Mouse (Mus musculus) midbrain, embryonic 14.5 days (tissue): Measurements from ENCODE around the gene Fbxo36. TPM values are rescaled to one million over a fixed set of nuclear protein-coding genes. Genes with fewer than 3 reads are reported as not detected.

Experiments
- ATAC-seq: fragments of 200-750 bp; cut with Nextera tagmentation; 2 replicates; pipeline ENCODE4 v1.8.0; 2017; ENCODE audit warnings: moderate number of reproducible peaks, moderate library complexity; ENCODE audit not compliant: low FRiP score, low TSS enrichment
- DNase-seq: peaks from one replicate; pipeline ENCODE4 v3.0.0-alpha.2; 2015
- H3K27ac ChIP-seq: fragments of 300-500 bp; sonication (generic); replicated peaks from 2 replicates; pipeline ENCODE4 v1.5.1; 2014; ENCODE audit warnings: mild to moderate bottlenecking, low read depth, low read length, moderate library complexity
- H3K27me3 ChIP-seq: fragments of 300-500 bp; sonication (generic); 2 replicates; pipeline ENCODE4 v1.6.1; 2014; ENCODE audit warnings: low read length, control low read depth, mixed read lengths; ENCODE audit not compliant: control insufficient read depth, insufficient read depth
- H3K36me3 ChIP-seq: fragments of 300-500 bp; sonication (generic); 2 replicates; pipeline ENCODE4 v1.6.1; 2014; ENCODE audit warnings: low read length, control low read depth; ENCODE audit not compliant: control insufficient read depth, insufficient read depth
- H3K4me1 ChIP-seq: fragments of 300-500 bp; sonication (generic); 2 replicates; pipeline ENCODE4 v1.6.1; 2014; ENCODE audit warnings: mild to moderate bottlenecking, antibody characterized with exemption, low read length, control low read depth; ENCODE audit not compliant: control insufficient read depth, insufficient read depth
- H3K4me2 ChIP-seq: fragments of 300-500 bp; sonication (generic); 2 replicates; pipeline ENCODE4 v1.6.1; 2014; ENCODE audit warnings: mild to moderate bottlenecking, low read length, moderate library complexity
- H3K4me3 ChIP-seq: fragments of 300-500 bp; sonication (generic); replicated peaks from 2 replicates; pipeline ENCODE4 v1.5.1; 2014; ENCODE audit warnings: low read depth, low read length
- H3K9ac ChIP-seq: fragments of 300-500 bp; sonication (generic); replicated peaks from 2 replicates; pipeline ENCODE4 v1.6.1; 2014; ENCODE audit warnings: mild to moderate bottlenecking, low read length, moderate library complexity
- H3K9me3 ChIP-seq: fragments of 300-500 bp; sonication (generic); 2 replicates; pipeline ENCODE4 v1.6.1; 2016; ENCODE audit warnings: low read length, control low read depth, mixed read lengths; ENCODE audit not compliant: control insufficient read depth
- WGBS: fragments of 180-500 bp; shearing (Covaris S2); extraction: QIAGEN DNeasy Blood & Tissue Kit; methylation state at CpG from one replicate; pipeline ENCODE4 v1.1.7; 2014; 5-methylcytosine and 5-hydroxymethylcytosine counted together
- polyA plus RNA-seq: library from polyadenylated mRNA; unstranded; fragments of >200 nt; fragmentation: Nextera tagmentation; extraction: Ambion mirVana; gene quantifications from 2 replicates; pipeline ENCODE4 v1.2.1, GENCODE M21; 2014

The Fbxo36 gene
- polyA plus RNA-seq, 1 experiment from 2014 or later = 6.3 TPM

- no peak overlapping the region for H3K9ac ChIP-seq
- H3K9me3 ChIP-seq = no peaks in the 10 kb centered on the region
- WGBS = 85% methylated on average over 7 of the region's 7 CpGs
- ATAC-seq = no peak
- no peak for DNase-seq
- 0 out of 2 replicates have a peak, but pooled peaks cover 6% of the 10 kb centered on the region for H3K36me3 ChIP-seq
- no peaks in the 10 kb centered on the region for H3K4me1 ChIP-seq
- no peaks in the 10 kb centered on the region for H3K27me3 ChIP-seq
- no peak overlapping the region for H3K4me3 ChIP-seq
- H3K4me2 ChIP-seq = no peak overlapping the region
- no peak overlapping the region for H3K27ac ChIP-seq
Measured at GRCm38 (mm10) chr1:84850471-84850870, 10.8 kb downstream of the Fbxo36 start.

- no peak overlapping the region for H3K27ac ChIP-seq
- ATAC-seq (no peak), DNase-seq (peak; percentile 11)
- H3K36me3 ChIP-seq = 0 out of 2 replicates have a peak, but pooled peaks cover 6% of the 10 kb centered on the region
- no peaks in the 10 kb centered on the region for H3K9me3 ChIP-seq
- H3K4me2 ChIP-seq = no peak overlapping the region
- no peaks in the 10 kb centered on the region for H3K27me3 ChIP-seq
- WGBS = 30% methylated on average over 9 of the region's 9 CpGs
- H3K4me3 ChIP-seq = no peak overlapping the region
- H3K4me1 ChIP-seq = no peaks in the 10 kb centered on the region
- no peak overlapping the region for H3K9ac ChIP-seq
Measured at GRCm38 (mm10) chr1:84851512-84852235, 12.0 kb downstream of the Fbxo36 start.

- WGBS = 84% methylated on average over 1 of the region's 1 CpGs
Measured at GRCm38 (mm10) chr1:84853721-84854120, 14.1 kb downstream of the Fbxo36 start.

GRCm38 (mm10) chr1:84854966-84855365 lies 15.3 kb downstream of the Fbxo36 start:
- DNase-seq (no peak), ATAC-seq (no peak)
- Histone ChIP-seq H3K4me3 (no peak overlapping the region), H3K9me3 (no peaks in the 10 kb centered on the region), H3K36me3 (no peaks in the 10 kb centered on the region), H3K9ac (no peak overlapping the region), H3K4me2 (no peak overlapping the region), H3K4me1 (no peaks in the 10 kb centered on the region), H3K27me3 (no peaks in the 10 kb centered on the region), H3K27ac (no peak overlapping the region)
- 82% methylated on average over 2 of the region's 2 CpGs for WGBS

More at GRCm38 (mm10) chr1:84853721-84854120, 14.1 kb downstream of the Fbxo36 start:
- Histone ChIP-seq H3K36me3 (0 out of 2 replicates have a peak, but pooled peaks cover 4% of the 10 kb centered on the region), H3K27me3 (no peaks in the 10 kb centered on the region), H3K9me3 (no peaks in the 10 kb centered on the region), H3K4me3 (no peak overlapping the region), H3K4me1 (no peaks in the 10 kb centered on the region), H3K27ac (no peak overlapping the region), H3K9ac (no peak overlapping the region), H3K4me2 (no peak overlapping the region)
- DNase-seq (no peak), ATAC-seq (no peak)

- Histone ChIP-seq H3K4me3 (no peak overlapping the region), H3K4me1 (no peaks in the 10 kb centered on the region), H3K36me3 (no peaks in the 10 kb centered on the region), H3K27ac (no peak overlapping the region), H3K9me3 (no peaks in the 10 kb centered on the region), H3K9ac (no peak overlapping the region), H3K4me2 (no peak overlapping the region), H3K27me3 (no peaks in the 10 kb centered on the region)
- no peak for ATAC-seq
- WGBS = 80% methylated on average over 2 of the region's 2 CpGs
- DNase-seq = no peak
Measured at GRCm38 (mm10) chr1:84855756-84856155, 16.1 kb downstream of the Fbxo36 start.

GRCm38 (mm10) chr1:84859597-84859996 lies 20.0 kb downstream of the Fbxo36 start:
- no peaks in the 10 kb centered on the region for H3K4me1 ChIP-seq
- H3K27ac ChIP-seq = no peak overlapping the region
- H3K4me3 ChIP-seq = no peak overlapping the region
- H3K36me3 ChIP-seq = no peaks in the 10 kb centered on the region
- no peak overlapping the region for H3K9ac ChIP-seq
- no peak overlapping the region for H3K4me2 ChIP-seq
- H3K27me3 ChIP-seq = no peaks in the 10 kb centered on the region
- no peaks in the 10 kb centered on the region for H3K9me3 ChIP-seq
- no peak for DNase-seq
- WGBS = 92% methylated on average over 6 of the region's 6 CpGs
- ATAC-seq = no peak

GRCm38 (mm10) chr1:84860360-84861254 lies 21.0 kb downstream of the Fbxo36 start:
- Histone ChIP-seq H3K4me2 (no peak overlapping the region), H3K9me3 (no peaks in the 10 kb centered on the region), H3K27me3 (no peaks in the 10 kb centered on the region), H3K36me3 (no peaks in the 10 kb centered on the region), H3K9ac (no peak overlapping the region), H3K4me1 (no peaks in the 10 kb centered on the region), H3K4me3 (no peak overlapping the region), H3K27ac (no peak overlapping the region)
- ATAC-seq (no peak), DNase-seq (no peak)
- WGBS = 89% methylated on average over 10 of the region's 10 CpGs

GRCm38 (mm10) chr1:84861255-84861630 lies 21.6 kb downstream of the Fbxo36 start:
- WGBS = 72% methylated on average over 1 of the region's 1 CpGs
- H3K4me1 ChIP-seq = no peaks in the 10 kb centered on the region
- no peaks in the 10 kb centered on the region for H3K36me3 ChIP-seq
- H3K9me3 ChIP-seq = no peaks in the 10 kb centered on the region
- no peak overlapping the region for H3K4me3 ChIP-seq
- no peak overlapping the region for H3K4me2 ChIP-seq
- no peak overlapping the region for H3K9ac ChIP-seq
- ATAC-seq = no peak
- no peak overlapping the region for H3K27ac ChIP-seq
- no peaks in the 10 kb centered on the region for H3K27me3 ChIP-seq
- DNase-seq = no peak
